Mouse (Mus musculus): ENCODE results near the gene Tiam1. TPM values are rescaled to one million over a fixed set of nuclear protein-coding genes. Genes with fewer than 3 reads are reported as not detected.

The Tiam1 gene
- polyA plus RNA-seq, 2 experiments, result 1.6 to 4.2 TPM

DNA sequence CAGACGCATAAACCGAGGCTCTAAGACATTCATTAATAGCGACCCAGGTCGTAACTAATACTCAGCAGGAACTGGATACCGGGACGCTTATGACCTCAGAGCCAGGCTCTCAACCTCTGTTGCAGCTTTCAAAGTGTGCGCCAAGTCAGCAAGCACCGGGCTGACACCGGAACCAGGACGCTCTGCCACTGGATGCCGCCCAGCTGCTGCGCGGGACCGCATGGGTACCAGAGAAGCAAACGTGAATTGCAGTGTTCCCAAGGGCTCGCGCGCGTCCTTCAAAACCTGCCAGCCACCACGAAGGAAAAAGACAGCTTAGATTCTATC, 1.4 kb downstream of the Tiam1 start:
- ATAC-seq (ENCODE audit: insufficient read depth), result no peak

GRCm38 (mm10) chr16:90141556-90141955, 2.0 kb downstream of the Tiam1 start:
- TF ChIP-seq CTCF (IDR thresholded peaks at IDR 0.05; ENCODE audit: low read depth) (no peak), EP300 (IDR thresholded peaks at IDR 0.05; ENCODE audit: low read depth) (no peak)
- H3K36me3 ChIP-seq (replicated peaks; ENCODE audit: control insufficient read depth, insufficient read depth, low read depth), result no peaks in the 10 kb centered on the region
- ATAC-seq (ENCODE audit: insufficient read depth) (no peak), DNase-seq (ENCODE audit: low read depth in 3 of 3, low spot score in 3 of 3) (no peak)
- H3K27me3 ChIP-seq (ENCODE audit: control insufficient read depth, insufficient read depth, low read length), result peaks cover 10% of the 10 kb centered on the region
- peak overlapping the region; percentile 87 for H3K4me2 ChIP-seq (ENCODE audit: low read depth)
- WGBS (ENCODE audit: insufficient replicate concordance), result 46% methylated on average over 9 of the region's 9 CpGs
- H3K27ac ChIP-seq, result no peak overlapping the region
- no peak overlapping the region for H3K4me3 ChIP-seq (ENCODE audit: insufficient read depth in 1 of 2, low read depth in 2 of 2, low read length in 2 of 2)
- H3K9me3 ChIP-seq (ENCODE audit: control insufficient read depth, low read length), result no peaks in the 10 kb centered on the region
- no peak overlapping the region for H3K9ac ChIP-seq (replicated peaks)
- peaks cover 11 to 14% of the 10 kb centered on the region in 2 experiments for H3K4me1 ChIP-seq (replicated peaks; ENCODE audit: control insufficient read depth in 2 of 2, insufficient read depth in 2 of 2, low read length in 1 of 2)

More for the DNA sequence above, 1.4 kb downstream of the Tiam1 start:
- Histone ChIP-seq H3K4me1 (replicated peaks; ENCODE audit: control insufficient read depth in 2 of 2, insufficient read depth in 2 of 2, low read length in 1 of 2) (peaks cover 11 to 14% of the 10 kb centered on the region in 2 experiments), H3K4me2 (ENCODE audit: low read depth) (peak overlapping the region; percentile 87), H3K9me3 (ENCODE audit: control insufficient read depth, low read length) (no peaks in the 10 kb centered on the region), H3K27ac (no peak overlapping the region), H3K4me3 (ENCODE audit: insufficient read depth in 1 of 2, low read depth in 2 of 2, low read length in 2 of 2) (peak overlapping the region; percentile 63 to 68), H3K27me3 (ENCODE audit: control insufficient read depth, insufficient read depth, low read length) (peaks cover 10% of the 10 kb centered on the region), H3K36me3 (replicated peaks; ENCODE audit: control insufficient read depth, insufficient read depth, low read depth) (no peaks in the 10 kb centered on the region), H3K9ac (replicated peaks) (no peak overlapping the region; the same call in 1 of the 2 replicates)
- TF ChIP-seq EP300 (IDR thresholded peaks at IDR 0.05; ENCODE audit: low read depth) (no peak), CTCF (IDR thresholded peaks at IDR 0.05; ENCODE audit: low read depth) (no peak)
- no peak for DNase-seq (ENCODE audit: low read depth in 3 of 3, low spot score in 3 of 3)
- WGBS (ENCODE audit: insufficient replicate concordance), result 3% methylated on average over 20 of the region's 20 CpGs

- no peak overlapping the region for H3K27ac ChIP-seq
- TF ChIP-seq CTCF (IDR thresholded peaks at IDR 0.05; ENCODE audit: low read depth) (no peak), EP300 (IDR thresholded peaks at IDR 0.05; ENCODE audit: low read depth) (no peak)
- H3K9ac ChIP-seq (replicated peaks), result no peak overlapping the region
- no peak overlapping the region for H3K4me3 ChIP-seq (ENCODE audit: insufficient read depth in 1 of 2, low read depth in 2 of 2, low read length in 2 of 2)
- H3K27me3 ChIP-seq (ENCODE audit: control insufficient read depth, insufficient read depth, low read length), result peaks cover 10% of the 10 kb centered on the region
- no peak overlapping the region for H3K4me2 ChIP-seq (ENCODE audit: low read depth)
- H3K36me3 ChIP-seq (replicated peaks; ENCODE audit: control insufficient read depth, insufficient read depth, low read depth), result no peaks in the 10 kb centered on the region
- DNase-seq (ENCODE audit: low read depth in 3 of 3, low spot score in 3 of 3) (no peak), ATAC-seq (ENCODE audit: insufficient read depth) (no peak)
- H3K4me1 ChIP-seq (replicated peaks; ENCODE audit: control insufficient read depth in 2 of 2, insufficient read depth in 2 of 2, low read length in 1 of 2), result peaks cover 11 to 14% of the 10 kb centered on the region in 2 experiments
- H3K9me3 ChIP-seq (ENCODE audit: control insufficient read depth, low read length), result no peaks in the 10 kb centered on the region
- WGBS (ENCODE audit: insufficient replicate concordance), result 89% methylated on average over 10 of the region's 10 CpGs
Measured at GRCm38 (mm10) chr16:90140571-90140970, 3.0 kb downstream of the Tiam1 start.

DNA sequence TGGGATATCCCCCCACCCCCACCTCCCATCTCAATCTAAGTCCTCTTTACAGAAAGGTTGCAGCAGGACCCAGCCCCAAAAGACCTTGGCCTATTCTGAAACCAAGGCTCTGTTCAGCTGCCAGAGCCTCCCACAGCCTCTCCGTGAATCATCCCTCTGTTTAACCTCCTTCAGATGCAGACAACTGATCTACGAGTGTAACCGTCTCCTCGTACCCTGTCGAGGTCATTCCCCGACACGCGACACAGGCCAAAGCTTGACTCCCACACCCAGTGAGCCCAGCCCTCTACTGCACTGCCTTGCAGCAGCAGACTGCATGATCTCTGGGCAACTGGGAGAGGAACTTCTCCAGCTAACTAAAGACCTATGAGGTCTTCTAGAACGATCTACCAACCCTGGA, 3.9 kb downstream of the Tiam1 start:
- DNase-seq (ENCODE audit: low read depth in 3 of 3, low spot score in 3 of 3), result no peak
- 40% methylated on average over 9 of the region's 9 CpGs for WGBS (ENCODE audit: insufficient replicate concordance)

DNA sequence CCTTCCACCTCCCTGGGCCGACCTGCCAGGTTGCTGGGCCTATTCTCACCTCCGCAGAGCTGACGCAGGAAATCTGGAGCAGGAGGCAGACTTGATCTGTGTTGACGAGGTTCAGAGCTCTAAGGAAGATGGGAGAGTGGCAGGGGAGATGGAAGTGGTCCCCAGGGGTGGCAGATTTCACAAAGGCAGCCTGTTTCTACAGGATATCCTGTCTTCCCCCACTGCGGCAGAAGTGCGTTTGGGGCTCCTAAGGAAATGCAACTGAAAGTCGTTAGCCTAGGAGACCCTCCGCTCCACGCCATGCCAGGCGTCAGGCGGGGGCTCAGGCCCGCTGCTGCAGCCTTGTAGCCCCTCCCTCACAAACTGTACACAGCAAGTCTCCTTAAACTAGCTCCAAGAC, 5.4 kb downstream of the Tiam1 start:
- no peak overlapping the region for H3K4me3 ChIP-seq (ENCODE audit: insufficient read depth in 1 of 2, low read depth in 2 of 2, low read length in 2 of 2)
- DNase-seq (ENCODE audit: low read depth in 3 of 3, low spot score in 3 of 3) (no peak), ATAC-seq (ENCODE audit: insufficient read depth) (no peak)
- WGBS (ENCODE audit: insufficient replicate concordance), result 41% methylated on average over 12 of the region's 12 CpGs
- H3K27ac ChIP-seq, result no peak overlapping the region
- no peak for TF ChIP-seq EP300 (IDR thresholded peaks at IDR 0.05; ENCODE audit: low read depth)
- TF ChIP-seq CTCF (IDR thresholded peaks at IDR 0.05; ENCODE audit: low read depth), result no peak
- H3K36me3 ChIP-seq (replicated peaks; ENCODE audit: control insufficient read depth, insufficient read depth, low read depth), result no peaks in the 10 kb centered on the region
- peaks cover 10% of the 10 kb centered on the region for H3K27me3 ChIP-seq (ENCODE audit: control insufficient read depth, insufficient read depth, low read length)
- H3K9ac ChIP-seq (replicated peaks), result no peak overlapping the region
- H3K4me2 ChIP-seq (ENCODE audit: low read depth), result no peak overlapping the region
- no peaks in the 10 kb centered on the region for H3K9me3 ChIP-seq (ENCODE audit: control insufficient read depth, low read length)
- H3K4me1 ChIP-seq (replicated peaks; ENCODE audit: control insufficient read depth in 2 of 2, insufficient read depth in 2 of 2, low read length in 1 of 2), result peaks cover 5 to 7% of the 10 kb centered on the region in 2 experiments; a peak in 2 of 4 replicates

More for the DNA sequence above, 3.9 kb downstream of the Tiam1 start:
- no peak overlapping the region for H3K9ac ChIP-seq (replicated peaks)
- ATAC-seq (ENCODE audit: insufficient read depth), result no peak
- peaks cover 10% of the 10 kb centered on the region for H3K27me3 ChIP-seq (ENCODE audit: control insufficient read depth, insufficient read depth, low read length)
- no peak overlapping the region for H3K4me3 ChIP-seq (ENCODE audit: insufficient read depth in 1 of 2, low read depth in 2 of 2, low read length in 2 of 2)
- H3K36me3 ChIP-seq (replicated peaks; ENCODE audit: control insufficient read depth, insufficient read depth, low read depth), result no peaks in the 10 kb centered on the region
- no peak overlapping the region for H3K4me2 ChIP-seq (ENCODE audit: low read depth)
- H3K9me3 ChIP-seq (ENCODE audit: control insufficient read depth, low read length), result no peaks in the 10 kb centered on the region
- H3K27ac ChIP-seq, result no peak overlapping the region
- TF ChIP-seq CTCF (IDR thresholded peaks at IDR 0.05; ENCODE audit: low read depth) (no peak), EP300 (IDR thresholded peaks at IDR 0.05; ENCODE audit: low read depth) (no peak)
- H3K4me1 ChIP-seq (replicated peaks; ENCODE audit: control insufficient read depth in 2 of 2, insufficient read depth in 2 of 2, low read length in 1 of 2), result peaks cover 10 to 12% of the 10 kb centered on the region in 2 experiments

Measured in liver, embryonic 14.5 days (tissue).